Mouse (Mus musculus) forebrain, embryonic 14.5 days (tissue): ENCODE measurements at regions not wholly inside any gene's neighbourhood (a gene's known extent, or its start where the extent isn't known, plus 50 kb on each side); places are given as distances from the start of the nearest gene placed in this dataset.

ENCODE experiments used
- ATAC-seq: fragments of 200-750 bp; cut with Nextera tagmentation; 2 replicates; pipeline ENCODE4 v1.8.0; 2017; ENCODE audit warnings: mild to moderate bottlenecking, moderate library complexity
- DNase-seq: peaks from one replicate; pipeline ENCODE4 v3.0.0-alpha.2; 2015; ENCODE audit warnings: low spot score
- H3K27ac ChIP-seq: fragments of 300-500 bp; sonication (generic); 2 replicates; pipeline ENCODE4 v1.5.1; 2014; ENCODE audit warnings: low read depth, mild to moderate bottlenecking, control low read depth, low read length, moderate library complexity
- H3K27me3 ChIP-seq: fragments of 300-500 bp; sonication (generic); replicated peaks from 2 replicates; pipeline ENCODE4 v1.6.1; 2014; ENCODE audit warnings: low read length, control low read depth, mixed read lengths; ENCODE audit not compliant: control insufficient read depth, insufficient read depth
- H3K36me3 ChIP-seq: fragments of 300-500 bp; sonication (generic); 2 replicates; pipeline ENCODE4 v1.6.1; 2014; ENCODE audit warnings: low read length, control low read depth; ENCODE audit not compliant: control insufficient read depth, insufficient read depth
- H3K4me1 ChIP-seq: fragments of 300-500 bp; sonication (generic); 2 replicates; pipeline ENCODE4 v1.6.1; 2014; ENCODE audit warnings: antibody characterized with exemption, low read length, control low read depth; ENCODE audit not compliant: control insufficient read depth, insufficient read depth
- H3K4me2 ChIP-seq: fragments of 300-500 bp; sonication (generic); 2 replicates; pipeline ENCODE4 v1.6.1; 2014; ENCODE audit warnings: mild to moderate bottlenecking, control low read depth, low read length
- H3K4me3 ChIP-seq: fragments of 300-500 bp; sonication (generic); 2 replicates; pipeline ENCODE4 v1.5.1; 2014; ENCODE audit warnings: low read depth, low read length, control low read depth
- H3K9ac ChIP-seq: fragments of 300-500 bp; sonication (generic); 2 replicates; pipeline ENCODE4 v1.6.1; 2014; ENCODE audit warnings: mild to moderate bottlenecking, low read length, control low read depth, moderate library complexity
- H3K9me3 ChIP-seq: fragments of 300-500 bp; sonication (generic); replicated peaks from 2 replicates; pipeline ENCODE4 v1.6.1; 2016; ENCODE audit warnings: low read length, control low read depth, mixed read lengths; ENCODE audit not compliant: control insufficient read depth
- WGBS: fragments of 180-500 bp; shearing (Covaris S2); extraction: QIAGEN DNeasy Blood & Tissue Kit; methylation state at CpG from one replicate; pipeline ENCODE4 v1.1.7; 2014; 5-methylcytosine and 5-hydroxymethylcytosine counted together

DNA sequence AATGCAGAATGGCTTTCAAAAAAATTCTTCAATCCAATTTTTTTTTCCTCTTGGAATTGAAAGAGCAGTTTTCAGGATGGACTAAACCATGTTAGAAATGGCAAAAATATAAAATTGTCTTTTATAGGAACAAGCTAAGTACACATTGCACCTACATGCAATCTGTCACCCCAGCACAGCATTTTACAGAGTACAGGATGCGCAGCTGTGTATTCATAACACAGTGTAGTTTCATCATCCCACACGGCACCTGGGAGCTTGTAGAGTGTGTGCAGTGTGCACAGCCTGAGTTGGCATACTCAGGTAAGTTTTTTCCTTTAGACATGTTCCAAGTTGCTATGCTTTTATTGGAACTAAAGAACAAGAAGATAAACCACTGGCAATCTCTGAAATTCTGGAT is 974.0 kb downstream of the Stpg2 start:
- DNase-seq = no peak
- H3K4me2 ChIP-seq = no peak overlapping the region
- no peaks in the 10 kb centered on the region for H3K4me1 ChIP-seq
- no peaks in the 10 kb centered on the region for H3K27me3 ChIP-seq
- no peak overlapping the region for H3K9ac ChIP-seq
- no peak for ATAC-seq
- no peaks in the 10 kb centered on the region for H3K36me3 ChIP-seq
- 92% methylated on average over 2 of the region's 2 CpGs for WGBS
- no peaks in the 10 kb centered on the region for H3K9me3 ChIP-seq
- H3K27ac ChIP-seq = no peak overlapping the region
- H3K4me3 ChIP-seq = no peak overlapping the region

GRCm38 (mm10) chr3:140182690-140183089 is 977.2 kb downstream of the Stpg2 start:
- no peaks in the 10 kb centered on the region for H3K9me3 ChIP-seq
- no peak overlapping the region for H3K4me3 ChIP-seq
- DNase-seq (peak; percentile 20), ATAC-seq (no peak)
- H3K4me1 ChIP-seq = peaks cover 3% of the 10 kb centered on the region; the same call in 1 of the 2 replicates
- H3K9ac ChIP-seq = no peak overlapping the region
- no peaks in the 10 kb centered on the region for H3K36me3 ChIP-seq
- H3K27ac ChIP-seq = no peak overlapping the region
- 75% methylated on average over 4 of the region's 4 CpGs for WGBS
- no peaks in the 10 kb centered on the region for H3K27me3 ChIP-seq
- no peak overlapping the region for H3K4me2 ChIP-seq

DNA sequence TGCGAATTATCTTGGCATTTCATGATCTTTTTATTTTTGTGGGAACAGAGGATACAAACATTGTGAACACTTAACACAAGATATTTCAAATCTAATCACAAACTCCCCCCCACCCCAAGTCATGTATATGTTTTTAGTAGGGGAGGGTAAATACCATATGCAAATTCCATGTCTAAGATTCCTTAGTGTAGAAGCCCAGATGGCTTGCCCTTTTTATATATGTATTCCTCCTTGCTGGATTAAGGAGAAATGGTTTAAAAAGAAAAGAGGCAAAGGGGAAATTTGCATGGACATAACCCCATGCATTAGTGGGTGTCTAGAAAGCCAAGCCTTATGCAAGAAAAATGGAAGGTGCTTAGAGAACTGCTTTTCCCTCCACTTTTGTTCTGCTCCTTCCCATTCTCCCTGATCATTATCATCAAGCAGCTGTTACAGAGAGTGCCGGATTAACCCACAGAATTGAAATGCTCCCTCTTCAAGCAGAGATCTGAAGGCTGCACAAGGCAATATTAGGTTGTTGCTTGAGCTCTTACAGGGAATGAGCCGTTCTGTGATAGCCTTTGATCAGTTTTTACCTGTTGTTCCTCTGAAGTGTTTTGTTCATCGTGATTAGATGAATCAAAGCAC is 979.5 kb downstream of the Stpg2 start:
- ATAC-seq = peak; percentile 71
- DNase-seq = peak; percentile 50
- no peaks in the 10 kb centered on the region for H3K36me3 ChIP-seq

GRCm38 (mm10) chr3:140205914-140206313 is 1000.4 kb downstream of the Stpg2 start:
- no peaks in the 10 kb centered on the region for H3K4me1 ChIP-seq
- no peak overlapping the region for H3K9ac ChIP-seq
- DNase-seq (no peak), ATAC-seq (no peak)
- H3K27me3 ChIP-seq = no peaks in the 10 kb centered on the region
- H3K4me2 ChIP-seq = no peak overlapping the region
- H3K9me3 ChIP-seq = no peaks in the 10 kb centered on the region
- no peaks in the 10 kb centered on the region for H3K36me3 ChIP-seq
- no peak overlapping the region for H3K27ac ChIP-seq
- H3K4me3 ChIP-seq = no peak overlapping the region

More for the DNA sequence above, 979.5 kb downstream of the Stpg2 start:
- WGBS = 23% methylated on average over 4 of the region's 4 CpGs
- Histone ChIP-seq H3K4me3 (no peak overlapping the region), H3K9ac (no peak overlapping the region), H3K4me2 (no peak overlapping the region), H3K27me3 (no peaks in the 10 kb centered on the region), H3K27ac (no peak overlapping the region), H3K9me3 (no peaks in the 10 kb centered on the region), H3K4me1 (peaks cover 3% of the 10 kb centered on the region; the same call in 1 of the 2 replicates)

DNA sequence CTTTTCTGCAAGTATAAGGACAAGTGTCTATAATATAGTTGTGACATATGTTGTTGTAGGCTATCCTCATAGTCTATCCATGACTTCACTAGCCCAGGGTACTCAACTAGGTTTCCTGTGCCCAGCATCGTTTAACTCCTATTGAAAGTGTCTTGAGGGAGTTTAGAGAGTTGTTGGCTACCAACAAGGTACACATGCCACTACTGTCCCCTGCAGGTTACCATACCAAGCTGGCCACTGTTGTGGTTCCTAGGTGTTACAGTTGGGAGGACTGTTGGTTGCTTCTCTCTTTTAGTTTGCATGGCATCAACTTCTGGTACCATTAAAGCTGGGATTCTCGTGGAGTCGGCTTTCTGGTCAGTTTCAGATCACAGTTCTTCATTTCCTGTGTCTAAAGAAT is 990.7 kb downstream of the Pdha2 start:
- Histone ChIP-seq H3K27ac (no peak overlapping the region), H3K4me3 (no peak overlapping the region), H3K27me3 (no peaks in the 10 kb centered on the region), H3K9ac (no peak overlapping the region), H3K4me2 (no peak overlapping the region), H3K4me1 (no peaks in the 10 kb centered on the region), H3K36me3 (no peaks in the 10 kb centered on the region), H3K9me3 (no peaks in the 10 kb centered on the region)
- ATAC-seq = no peak
- no peak for DNase-seq
- 85% methylated on average over 3 of the region's 3 CpGs for WGBS

DNA sequence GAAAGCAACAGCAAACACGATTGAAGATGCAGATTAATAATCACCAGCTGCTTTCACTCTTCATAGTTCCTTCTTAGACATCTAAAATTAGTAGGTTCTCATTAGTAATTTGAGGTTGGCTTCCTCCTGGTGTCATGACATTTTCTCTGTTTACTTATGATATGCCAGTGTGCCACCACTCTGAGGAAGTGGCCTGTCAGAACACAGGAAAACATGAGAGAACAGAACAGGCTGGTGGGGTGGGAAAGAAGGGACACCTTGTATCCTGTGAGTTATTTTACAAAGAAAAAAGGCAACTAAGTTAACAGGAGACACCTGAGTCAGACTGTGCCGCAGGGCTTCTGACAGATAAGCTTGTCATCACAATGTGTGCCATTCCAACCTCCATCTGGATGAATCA is 981.4 kb downstream of the Pdha2 start:
- Histone ChIP-seq H3K27ac (no peak overlapping the region), H3K9me3 (no peaks in the 10 kb centered on the region), H3K9ac (no peak overlapping the region), H3K27me3 (no peaks in the 10 kb centered on the region), H3K4me2 (no peak overlapping the region), H3K4me3 (no peak overlapping the region), H3K36me3 (no peaks in the 10 kb centered on the region), H3K4me1 (no peaks in the 10 kb centered on the region)
- DNase-seq (no peak), ATAC-seq (no peak)
- WGBS = 82% methylated on average over 2 of the region's 2 CpGs

- H3K4me2 ChIP-seq = no peak overlapping the region
- H3K4me1 ChIP-seq = no peaks in the 10 kb centered on the region
- no peak overlapping the region for H3K27ac ChIP-seq
- no peak overlapping the region for H3K9ac ChIP-seq
- ATAC-seq = no peak
- no peaks in the 10 kb centered on the region for H3K9me3 ChIP-seq
- no peak for DNase-seq
- H3K4me3 ChIP-seq = no peak overlapping the region
- WGBS = 88% methylated on average over 4 of the region's 4 CpGs
- H3K27me3 ChIP-seq = no peaks in the 10 kb centered on the region
- H3K36me3 ChIP-seq = no peaks in the 10 kb centered on the region
Measured at GRCm38 (mm10) chr3:140233144-140233543, 979.0 kb downstream of the Pdha2 start.

DNA sequence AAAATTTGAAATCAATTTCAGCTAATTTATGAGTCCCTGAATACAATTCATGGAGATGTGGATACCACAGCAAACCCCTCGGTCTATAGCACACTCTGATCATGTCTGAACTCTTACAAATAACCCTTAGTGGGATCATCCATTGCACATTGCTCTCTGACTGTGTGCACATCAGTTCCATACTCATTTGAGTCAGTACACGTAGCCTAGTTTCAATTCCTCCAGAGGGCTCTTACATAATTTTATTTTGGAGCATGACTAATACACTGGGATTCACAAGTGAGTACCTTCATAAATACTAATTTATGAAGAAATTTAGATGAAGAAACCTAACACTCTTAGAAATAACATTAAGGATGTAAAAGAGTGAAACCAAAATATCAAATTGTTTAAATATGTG is 978.3 kb downstream of the Pdha2 start:
- no peak for ATAC-seq

GRCm38 (mm10) chr3:140239276-140239675 is 972.9 kb downstream of the Pdha2 start:
- no peak overlapping the region for H3K4me2 ChIP-seq
- no peaks in the 10 kb centered on the region for H3K27me3 ChIP-seq
- no peaks in the 10 kb centered on the region for H3K36me3 ChIP-seq
- no peak for ATAC-seq
- DNase-seq = no peak
- WGBS = 81% methylated on average over 1 of the region's 1 CpGs
- H3K9me3 ChIP-seq = no peaks in the 10 kb centered on the region
- no peaks in the 10 kb centered on the region for H3K4me1 ChIP-seq
- H3K27ac ChIP-seq = no peak overlapping the region
- H3K4me3 ChIP-seq = no peak overlapping the region
- no peak overlapping the region for H3K9ac ChIP-seq

More for the DNA sequence above, 978.3 kb downstream of the Pdha2 start:
- Histone ChIP-seq H3K27ac (no peak overlapping the region), H3K4me1 (no peaks in the 10 kb centered on the region), H3K36me3 (no peaks in the 10 kb centered on the region), H3K4me2 (no peak overlapping the region), H3K27me3 (no peaks in the 10 kb centered on the region), H3K4me3 (no peak overlapping the region), H3K9ac (no peak overlapping the region), H3K9me3 (no peaks in the 10 kb centered on the region)
- WGBS = 82% methylated on average over 2 of the region's 2 CpGs
- DNase-seq = no peak
